24 mouse cellular contexts compared by ENCODE assay signal in the genomic region with DNA sequence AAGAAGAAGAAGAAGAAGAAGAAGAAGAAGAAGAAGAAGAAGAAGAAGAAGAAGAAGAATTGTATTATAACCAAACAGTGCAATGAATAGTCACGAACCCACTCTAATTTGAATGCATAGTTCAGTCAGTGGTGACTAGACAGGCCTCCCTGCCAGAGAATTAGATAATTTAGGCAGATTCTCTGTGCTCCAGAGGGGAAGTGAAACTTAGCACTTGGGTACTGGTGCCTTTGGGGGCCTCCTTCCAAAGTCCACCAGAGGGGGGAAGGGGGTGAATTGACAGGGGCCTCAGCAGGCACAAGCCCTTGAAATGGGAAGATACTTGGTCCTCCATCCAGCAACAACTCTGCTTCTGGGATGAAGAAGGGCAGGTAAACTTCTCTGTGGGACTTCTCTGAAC.
"Had no signal": no experiment of that assay in that cellular context is flagged by ENCODE, and none has a peak within 500 bp of the region (broad histone marks: within the 10 kb centered on the region; RNA-seq: fewer than 3 reads in every experiment).

No protein-coding gene starts in this region.

- ATAC-seq: liver, postnatal 0 days; lung, postnatal 0 days had no signal

- H3K9me3 ChIP-seq: limb, embryonic 12.5 days; limb, embryonic 15.5 days; neural tube, embryonic 15.5 days had no signal

- H3K4me1 ChIP-seq: limb, embryonic 12.5 days; limb, embryonic 15.5 days; neural tube, embryonic 12.5 days; neural tube, embryonic 15.5 days had no signal

- H3K27ac ChIP-seq: left cerebral cortex, adult 2 months; limb, embryonic 12.5 days; limb, embryonic 15.5 days; liver, embryonic 14.5 days; macrophage; neural tube, embryonic 12.5 days; neural tube, embryonic 15.5 days had no signal

- H3K9ac ChIP-seq: limb, embryonic 12.5 days; limb, embryonic 15.5 days; liver, embryonic 14.5 days; liver, postnatal 0 days; lung, embryonic 14.5 days; neural tube, embryonic 12.5 days; neural tube, embryonic 15.5 days had no signal

- H3K27me3 ChIP-seq: limb, embryonic 12.5 days; limb, embryonic 15.5 days; neural tube, embryonic 12.5 days; neural tube, embryonic 15.5 days had no signal

- H3K36me3 ChIP-seq: limb, embryonic 12.5 days; limb, embryonic 15.5 days; neural tube, embryonic 12.5 days; neural tube, embryonic 15.5 days had no signal

- H3K4me2 ChIP-seq: limb, embryonic 12.5 days; limb, embryonic 15.5 days; liver, embryonic 11.5 days; lung, embryonic 14.5 days; midbrain, embryonic 11.5 days; neural tube, embryonic 12.5 days; neural tube, embryonic 15.5 days had no signal

- H3K4me3 ChIP-seq: left cerebral cortex, adult 2 months; limb, embryonic 12.5 days; limb, embryonic 15.5 days; neural tube, embryonic 12.5 days; neural tube, embryonic 15.5 days had no signal

- DNase-seq: kidney, adult 18-20 months; kidney, adult 9 months; kidney, postnatal 14 days; kidney, postnatal 4 days; left cerebral cortex, postnatal 4 days; liver, postnatal 0 days; lung, embryonic 14.5 days; midbrain, embryonic 14.5 days; retina, postnatal 1 day; right cerebral cortex, postnatal 25 days; spleen, adult 18-20 months; thymus, adult 2 months; thymus, postnatal 14 days; thymus, postnatal 4 days had no signal
